Mouse (Mus musculus) erythroblast, embryonic 14.5 days (primary cell): Measurements from ENCODE around the gene Gpld1.

Source experiments
- GATA1 ChIP-seq: IDR thresholded peaks from 2 replicates; pipeline ENCODE4 v1.6.1; 2012; ENCODE audit warnings: low read length, inconsistent platforms, mixed read lengths
- TAL1 ChIP-seq: IDR thresholded peaks from 3 replicates; pipeline ENCODE4 v1.6.1; 2012; ENCODE audit warnings: low read length, inconsistent platforms, mixed read lengths

- TF ChIP-seq TAL1 (no peak), GATA1 (no peak)
Measured at GRCm38 (mm10) chr13:24955091-24955490, 12.1 kb downstream of the Gpld1 start.
